Mouse (Mus musculus) olfactory bulb, adult 2 months (tissue): ENCODE measurements around the gene Plekha6. TPM values are rescaled to one million over a fixed set of nuclear protein-coding genes. Genes with fewer than 3 reads are reported as not detected.

Experiments used
- H3K27ac ChIP-seq: fragments of 200-500 bp; 2 replicates; pipeline ENCODE4 v1.5.1; 2012; ENCODE audit warnings: low read depth, low read length; ENCODE audit not compliant: insufficient read depth
- H3K4me1 ChIP-seq: fragments of 200-500 bp; 2 replicates; pipeline ENCODE4 v1.6.1; 2012; ENCODE audit warnings: low read length; ENCODE audit not compliant: control insufficient read depth, insufficient read depth
- H3K4me3 ChIP-seq: fragments of 200-500 bp; 2 replicates; pipeline ENCODE4 v1.5.1; 2012; ENCODE audit warnings: mild to moderate bottlenecking, low read depth, low read length, moderate library complexity; ENCODE audit not compliant: insufficient read depth
- CTCF ChIP-seq: fragments of 200-500 bp; IDR thresholded peaks from 2 replicates; pipeline ENCODE4 v1.5.1; 2012; ENCODE audit warnings: low read depth, mild to moderate bottlenecking, low read length, moderate library complexity; ENCODE audit not compliant: insufficient read depth
- POLR2A ChIP-seq: fragments of 200-500 bp; IDR thresholded peaks from 2 replicates; pipeline ENCODE4 v1.6.1; 2012; ENCODE audit warnings: mild to moderate bottlenecking, low read depth, low read length, moderate library complexity; ENCODE audit not compliant: insufficient read depth
- WGBS: fragments of 180-500 bp; shearing (Covaris S2); methylation state at CpG from one replicate; pipeline ENCODE4 v1.1.7; 2018; 5-methylcytosine and 5-hydroxymethylcytosine counted together
- polyA plus RNA-seq: library from polyadenylated mRNA; stranded (reverse); fragments of >200 nt; gene quantifications from 2 replicates; pipeline ENCODE4 v1.2.4, GENCODE M21; 2012; ENCODE audit warnings: low replicate concordance; ENCODE audit not compliant: missing spikeins, insufficient read depth, insufficient read length

Plekha6 gene
- polyA plus RNA-seq, 1 experiment, result not detected

DNA sequence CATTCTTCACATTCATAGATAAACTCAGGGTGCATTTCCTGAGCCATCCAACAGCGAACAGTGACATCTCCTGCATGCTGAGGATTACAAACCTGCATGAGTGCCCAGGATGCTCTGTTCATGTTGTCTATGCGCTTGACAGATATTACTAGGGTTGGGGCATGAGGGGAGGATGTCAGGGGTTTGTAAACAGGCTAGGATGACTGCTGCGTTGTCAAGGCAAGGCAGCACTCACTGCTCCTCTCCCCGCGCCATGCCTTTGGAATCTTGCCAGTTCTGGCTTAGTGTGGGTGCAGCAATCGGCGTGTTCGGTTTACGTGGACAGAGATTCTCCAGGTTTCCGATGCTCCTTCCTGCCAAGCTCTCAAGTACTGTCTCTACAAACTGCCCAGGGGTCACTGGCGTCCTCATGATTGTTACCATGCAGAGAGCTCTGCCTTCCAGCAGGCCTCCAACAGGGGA, 115.7 kb downstream of the Plekha6 start:
- Histone ChIP-seq H3K27ac (no peak overlapping the region), H3K4me1 (peaks cover 3% of the 10 kb centered on the region), H3K4me3 (no peak overlapping the region)
- TF ChIP-seq CTCF (no peak), POLR2A (no peak)
- WGBS, result 53% methylated on average over 11 of the region's 11 CpGs

DNA sequence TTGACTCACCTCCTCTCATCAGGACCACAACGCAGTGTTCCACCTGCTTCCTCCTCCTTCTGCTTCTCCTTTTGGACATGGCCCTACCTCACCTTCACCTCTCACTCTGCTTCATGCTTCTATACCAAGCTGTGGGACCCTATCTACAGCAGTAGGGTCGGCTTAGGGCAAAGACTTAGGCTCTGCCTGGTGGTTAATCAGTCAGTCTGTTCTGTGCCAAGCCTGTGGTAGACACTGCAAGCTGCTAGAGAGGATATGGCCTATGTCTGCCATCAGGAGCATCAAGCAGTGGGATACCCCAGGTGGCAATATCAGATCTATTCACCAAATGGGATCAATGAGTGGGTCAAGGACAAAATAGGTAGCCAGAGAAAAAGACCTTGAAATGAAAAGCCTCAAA, 116.5 kb downstream of the Plekha6 start:
- Histone ChIP-seq H3K27ac (no peak overlapping the region), H3K4me3 (no peak overlapping the region), H3K4me1 (peaks cover 3% of the 10 kb centered on the region)
- WGBS, result 98% methylated on average over 2 of the region's 2 CpGs
- no peak for TF ChIP-seq CTCF
- TF ChIP-seq POLR2A, result no peak

DNA sequence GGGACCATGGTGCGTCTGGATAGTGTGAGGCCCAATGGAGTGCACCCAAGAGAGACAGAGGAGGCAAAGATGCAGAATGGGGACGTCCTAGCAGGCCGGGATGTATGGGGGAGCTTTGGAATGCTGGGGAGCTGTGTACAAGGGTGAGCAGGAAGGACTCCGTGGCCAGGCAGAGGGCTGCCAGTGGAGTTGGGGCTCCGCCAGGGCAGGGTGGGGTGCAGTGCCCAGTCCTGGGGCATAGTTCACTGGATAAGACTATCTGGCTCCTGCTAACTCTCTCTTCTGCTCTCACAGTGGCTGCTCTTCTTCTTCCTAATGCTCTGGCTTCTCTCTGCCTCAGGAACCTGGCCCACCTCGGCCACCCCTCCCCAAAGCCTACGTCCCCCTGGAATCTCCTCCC, 121.9 kb downstream of the Plekha6 start:
- no peaks in the 10 kb centered on the region for H3K4me1 ChIP-seq
- 92% methylated on average over 7 of the region's 7 CpGs for WGBS
- TF ChIP-seq CTCF (no peak), POLR2A (no peak)
- H3K4me3 ChIP-seq, result no peak overlapping the region
- H3K27ac ChIP-seq, result no peak overlapping the region

DNA sequence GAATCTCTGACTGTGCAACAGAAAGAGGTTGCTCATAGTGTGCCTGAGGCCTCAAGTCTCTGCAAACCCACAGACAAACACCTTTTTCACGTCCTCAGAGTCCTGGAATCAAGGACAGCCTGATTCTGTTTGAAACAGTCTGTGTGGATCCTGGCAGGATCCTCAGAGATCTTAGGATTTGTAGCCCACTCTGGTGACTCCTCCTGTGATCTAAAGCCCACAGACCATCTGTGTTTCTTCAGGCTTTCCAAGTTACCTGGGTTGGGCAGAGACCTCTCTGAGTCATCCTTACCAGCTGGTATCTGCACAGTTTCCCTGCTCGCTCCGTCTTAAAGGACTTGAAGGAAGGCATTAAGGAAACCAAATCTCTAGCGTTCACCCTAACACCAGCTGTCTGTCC, 123.0 kb downstream of the Plekha6 start:
- Histone ChIP-seq H3K27ac (no peak overlapping the region), H3K4me1 (no peaks in the 10 kb centered on the region), H3K4me3 (no peak overlapping the region)
- WGBS, result 95% methylated on average over 4 of the region's 4 CpGs
- TF ChIP-seq CTCF (no peak), POLR2A (no peak)

DNA sequence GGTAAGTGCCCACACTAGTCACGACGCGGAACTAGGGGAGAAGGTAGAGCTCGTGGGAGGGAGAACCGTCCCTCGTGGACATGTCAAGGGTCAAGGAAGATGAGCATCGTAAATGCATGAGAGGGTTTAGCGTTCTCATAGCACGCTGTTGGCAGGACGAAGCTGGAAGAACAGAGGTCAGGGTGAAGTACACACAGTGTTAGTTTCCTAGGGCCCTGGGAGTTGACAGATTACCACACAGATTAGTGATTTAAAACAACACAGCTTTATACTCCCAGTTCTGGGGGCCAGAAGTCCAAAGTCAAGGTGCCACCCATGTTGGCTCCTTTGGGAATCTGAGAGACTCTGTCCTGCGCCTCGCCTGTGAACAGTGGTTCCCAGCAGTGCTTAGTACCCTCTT, 123.9 kb downstream of the Plekha6 start:
- 95% methylated on average over 12 of the region's 12 CpGs for WGBS
- no peak for TF ChIP-seq POLR2A
- Histone ChIP-seq H3K27ac (no peak overlapping the region), H3K4me1 (no peaks in the 10 kb centered on the region), H3K4me3 (no peak overlapping the region)

DNA sequence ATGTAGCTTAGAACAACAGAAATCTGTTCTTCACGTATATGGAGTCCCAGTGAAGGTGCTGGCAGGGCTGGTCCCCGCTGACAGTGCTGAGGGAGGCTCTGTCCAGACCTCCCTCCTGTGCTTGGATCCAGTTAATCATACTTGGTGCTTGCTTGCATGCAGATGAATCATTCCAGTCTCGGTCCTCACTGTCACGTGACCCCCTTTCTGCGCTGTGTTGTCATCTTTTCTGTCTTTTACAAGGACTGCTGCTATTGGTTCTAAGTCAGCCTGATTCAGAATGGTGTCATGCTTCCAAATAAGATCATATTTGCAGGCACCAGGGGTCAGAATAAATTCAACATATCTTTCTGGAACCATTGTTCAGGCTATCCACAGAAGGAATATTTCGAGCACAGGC, 127.9 kb downstream of the Plekha6 start:
- TF ChIP-seq POLR2A (no peak), CTCF (no peak)
- H3K4me3 ChIP-seq, result no peak overlapping the region
- no peak overlapping the region for H3K27ac ChIP-seq
- WGBS, result 90% methylated on average over 6 of the region's 6 CpGs
- H3K4me1 ChIP-seq, result no peaks in the 10 kb centered on the region

DNA sequence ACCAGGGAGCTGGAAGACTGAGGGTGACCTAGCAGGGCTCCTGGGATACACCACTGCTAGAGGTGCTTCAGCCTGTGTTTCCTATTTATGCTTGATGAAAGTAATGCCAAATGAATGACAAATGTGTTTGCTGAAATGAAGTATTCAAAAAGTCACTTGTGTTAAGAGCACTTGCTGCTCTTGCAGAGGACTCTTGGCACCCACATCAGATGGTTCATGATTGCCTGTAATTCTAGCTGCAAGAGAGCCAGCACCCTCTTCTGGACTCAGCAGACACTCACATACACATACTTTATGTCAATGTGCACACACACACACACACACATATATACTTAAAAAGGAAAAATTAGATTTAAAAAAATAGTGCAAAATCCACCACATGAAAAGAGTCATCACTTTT, 128.6 kb downstream of the Plekha6 start:
- no peak for TF ChIP-seq CTCF
- TF ChIP-seq POLR2A, result no peak
- no peaks in the 10 kb centered on the region for H3K4me1 ChIP-seq
- H3K27ac ChIP-seq, result no peak overlapping the region

DNA sequence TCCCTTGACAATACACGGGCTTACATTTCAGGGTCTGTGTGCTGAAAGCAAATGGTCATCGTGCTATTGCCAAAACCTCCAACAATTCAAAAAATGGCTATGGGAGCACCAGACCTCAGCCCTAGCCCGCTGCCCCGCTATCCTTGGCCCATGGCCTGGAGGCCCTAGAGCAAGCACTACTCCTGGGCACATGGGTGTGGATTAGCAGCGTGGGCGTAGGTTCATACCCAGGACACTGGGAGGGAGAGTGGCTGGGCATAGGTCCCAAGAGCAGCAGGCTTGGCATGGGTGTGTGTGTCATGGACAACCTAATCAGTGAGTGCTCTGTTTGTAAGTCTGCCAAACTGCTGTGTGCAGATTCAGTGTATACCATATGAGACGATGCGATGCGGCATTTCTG, 132.4 kb downstream of the Plekha6 start:
- no peak overlapping the region for H3K27ac ChIP-seq
- TF ChIP-seq CTCF (no peak), POLR2A (no peak)
- WGBS, result 71% methylated on average over 9 of the region's 9 CpGs

More for the DNA sequence above, 128.6 kb downstream of the Plekha6 start:
- no peak overlapping the region for H3K4me3 ChIP-seq

DNA sequence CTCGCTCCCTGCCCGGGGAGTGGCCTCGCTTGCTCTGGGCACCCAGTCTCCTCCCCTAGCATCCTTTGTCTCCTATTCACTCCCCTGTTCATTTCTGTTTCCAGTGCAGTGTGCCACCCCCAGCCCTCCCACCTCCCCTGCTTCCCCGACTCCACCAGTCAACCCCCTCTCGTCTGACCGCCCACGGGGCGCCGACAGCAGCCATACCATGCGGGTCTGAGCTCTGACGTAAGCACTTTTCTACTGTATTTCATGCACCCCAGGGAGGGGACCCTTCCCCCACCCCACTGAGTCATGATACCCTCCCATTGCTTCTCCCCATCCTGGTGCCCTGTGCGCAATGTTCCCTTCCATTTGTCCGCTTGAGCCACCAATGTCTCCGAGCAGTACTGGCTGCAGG, 134.8 kb downstream of the Plekha6 start:
- Histone ChIP-seq H3K27ac (no peak overlapping the region), H3K4me3 (peak overlapping the region; percentile 7; the same call in 1 of the 2 replicates), H3K4me1 (peaks cover 12% of the 10 kb centered on the region)
- no peak for TF ChIP-seq POLR2A
- TF ChIP-seq CTCF, result no peak
- WGBS, result 40% methylated on average over 14 of the region's 14 CpGs

More for the DNA sequence above, 132.4 kb downstream of the Plekha6 start:
- peaks cover 12% of the 10 kb centered on the region for H3K4me1 ChIP-seq
- no peak overlapping the region for H3K4me3 ChIP-seq

DNA sequence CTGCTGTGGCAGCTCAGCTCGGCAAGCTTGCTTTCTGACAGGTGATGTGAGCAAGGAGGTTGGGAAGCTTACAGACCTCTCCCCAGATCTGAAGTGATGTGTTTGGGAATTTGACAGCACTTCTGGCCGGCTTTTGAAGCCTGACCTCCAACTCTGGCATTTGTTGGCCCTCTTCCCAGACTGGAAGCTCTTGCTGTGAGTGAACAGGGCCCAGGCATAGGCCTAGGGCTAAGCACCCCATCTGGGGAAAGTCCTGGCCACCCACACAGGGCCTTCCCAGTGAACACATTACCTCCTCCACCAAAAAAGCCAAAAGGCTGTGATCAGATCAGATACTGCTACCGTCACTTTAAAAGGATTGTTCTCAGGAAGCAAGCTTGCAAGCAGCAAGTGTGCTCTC, 138.5 kb downstream of the Plekha6 start:
- TF ChIP-seq CTCF (no peak), POLR2A (no peak)
- WGBS, result 47% methylated on average over 3 of the region's 3 CpGs
- Histone ChIP-seq H3K4me1 (peaks cover 14% of the 10 kb centered on the region), H3K27ac (no peak overlapping the region), H3K4me3 (no peak overlapping the region)
